Mouse (Mus musculus) thymus, adult 18-20 months (tissue): ENCODE data around the gene Cdc5l.
"Not testable (repeated sequence)": the region's sequence is repeated elsewhere in the genome, so short reads cannot be mapped to it uniquely, and the experiment has no call there.

ENCODE experiments used
- DNase-seq, 2 experiments: peaks; one replicate each; pipeline ENCODE4 v3.0.0; 2022; ENCODE audit warnings: mixed read lengths in 2 of 2

Gene Cdc5l

DNA sequence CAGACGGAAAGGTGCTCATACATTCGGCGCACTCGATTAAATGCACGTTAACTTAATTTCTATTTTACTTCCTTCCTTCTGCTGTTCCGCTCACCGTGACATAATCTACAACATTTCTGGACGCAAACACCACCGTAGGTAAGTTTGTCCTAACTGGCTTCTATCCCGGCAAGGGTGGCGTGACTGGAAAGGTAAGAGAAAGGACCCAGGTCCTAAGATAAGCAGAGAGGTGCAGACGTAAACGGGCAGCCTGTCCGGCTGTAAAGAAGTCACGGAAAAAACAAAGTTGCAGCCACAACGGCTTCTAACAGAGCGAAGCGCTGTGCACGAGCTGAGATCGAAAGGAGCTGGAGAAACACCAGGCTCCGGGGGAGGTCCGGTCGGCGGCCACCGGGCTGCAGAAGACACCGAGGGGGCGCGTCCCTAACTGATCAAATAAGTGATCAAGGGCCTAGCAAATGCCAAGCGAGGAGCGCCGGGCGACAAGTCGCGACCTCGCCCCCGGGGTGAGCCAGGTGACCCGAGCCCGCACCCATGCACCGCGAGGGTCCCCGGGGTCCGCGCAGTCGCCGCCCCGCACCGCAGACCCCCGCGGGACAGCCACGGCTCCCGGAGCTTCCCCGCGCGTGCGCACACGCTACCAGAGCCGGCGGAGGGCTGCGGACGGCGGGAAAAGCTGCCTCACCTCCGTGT lies 685 bp downstream of the Cdc5l start:
- DNase-seq, result peak in 1 of 2 experiments; percentile 56

DNA sequence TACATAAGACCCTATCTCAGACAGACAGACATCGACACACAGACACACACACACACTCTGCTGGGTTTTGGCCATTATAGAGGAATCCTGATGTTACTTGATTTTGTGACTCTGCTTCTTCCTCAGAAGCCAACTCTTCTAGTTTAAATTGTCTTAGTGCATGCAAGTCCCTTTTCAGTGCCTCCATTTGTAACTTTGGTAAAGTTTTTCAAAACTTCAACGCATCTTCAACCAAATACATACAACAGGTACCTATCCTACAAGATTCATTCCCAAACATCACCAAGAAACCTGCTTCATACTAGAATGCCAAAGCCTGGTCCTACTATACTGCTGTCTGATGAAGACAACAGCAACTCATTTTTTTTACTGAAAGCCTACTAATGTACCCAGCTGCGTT lies 1.5 kb downstream of the Cdc5l start:
- no peak for DNase-seq

DNA sequence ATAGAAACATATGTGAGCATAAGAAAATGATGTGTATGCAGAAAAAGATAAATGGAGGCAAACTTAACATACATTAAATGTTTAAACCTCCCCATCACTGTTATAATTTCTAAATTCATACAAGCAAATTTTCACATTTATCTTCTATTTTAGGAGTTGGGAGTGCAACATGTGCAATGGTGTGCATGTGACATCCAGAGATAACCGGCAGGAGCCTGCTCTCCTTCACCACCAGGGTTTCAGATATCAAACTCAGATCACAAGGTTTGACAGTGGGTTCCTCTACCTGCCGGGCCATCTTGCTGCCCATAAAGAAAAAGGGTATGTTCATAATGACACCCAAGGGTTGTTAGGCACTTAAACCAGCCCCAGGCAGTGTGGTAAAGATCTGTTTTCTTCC lies 16.1 kb downstream of the Cdc5l start:
- DNase-seq, result no peak

DNA sequence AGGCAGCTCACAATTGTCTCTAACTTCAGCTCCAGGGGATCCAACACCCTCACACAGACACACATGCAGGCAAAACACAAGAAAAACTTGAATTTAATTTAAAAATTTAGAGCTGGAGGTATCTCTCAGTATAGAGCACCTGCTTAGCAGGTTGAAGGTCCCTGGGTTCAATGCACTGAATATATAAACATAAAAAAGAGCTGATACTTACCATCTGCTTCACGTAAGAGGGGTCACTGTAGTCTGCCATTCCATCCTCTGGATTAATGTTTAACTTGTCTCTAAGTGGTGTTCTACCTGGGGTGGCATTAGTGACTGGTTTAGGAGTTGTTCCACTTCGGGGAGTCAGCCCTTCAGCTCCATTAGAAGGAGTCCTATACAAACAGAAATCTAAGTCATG lies 21.9 kb downstream of the Cdc5l start:
- not testable (repeated sequence) for DNase-seq

DNA sequence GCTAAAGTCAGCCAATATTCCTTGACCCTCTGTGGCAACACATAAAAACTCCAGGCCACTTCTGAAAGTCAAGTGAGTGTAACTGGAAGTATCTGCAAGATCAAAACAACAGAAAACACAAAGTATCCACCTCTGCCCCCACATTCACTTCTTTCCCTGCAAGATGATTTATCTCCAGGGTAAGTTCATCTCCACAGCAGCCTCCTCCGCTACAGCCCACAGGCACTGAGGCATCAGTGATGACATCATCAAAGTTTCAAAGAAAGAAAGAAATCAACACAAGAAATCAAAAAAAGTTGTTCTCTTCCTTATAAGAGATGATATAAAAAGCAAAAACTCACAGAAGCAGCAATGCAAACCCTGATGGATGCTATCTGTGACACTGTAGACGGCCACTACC lies 24.8 kb downstream of the Cdc5l start:
- no peak for DNase-seq

DNA sequence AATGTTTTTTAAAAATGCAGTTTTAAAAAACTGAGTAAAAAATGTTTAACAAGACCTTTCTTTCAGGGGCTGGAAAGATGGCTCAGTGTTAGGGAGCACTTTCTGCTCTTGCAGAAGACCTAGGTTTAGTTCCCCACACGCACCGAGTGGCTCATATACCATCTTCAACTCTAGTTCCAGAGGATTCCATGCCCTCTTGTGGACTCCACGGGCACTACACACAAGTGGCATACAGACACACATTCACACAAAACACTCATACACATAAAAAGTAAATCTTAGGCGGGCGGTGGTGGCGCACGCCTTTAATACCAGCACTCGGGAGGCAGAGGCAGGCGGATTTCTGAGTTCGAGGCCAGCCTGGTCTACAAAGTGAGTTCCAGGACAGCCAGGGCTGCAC lies 27.3 kb downstream of the Cdc5l start:
- no peak for DNase-seq

DNA sequence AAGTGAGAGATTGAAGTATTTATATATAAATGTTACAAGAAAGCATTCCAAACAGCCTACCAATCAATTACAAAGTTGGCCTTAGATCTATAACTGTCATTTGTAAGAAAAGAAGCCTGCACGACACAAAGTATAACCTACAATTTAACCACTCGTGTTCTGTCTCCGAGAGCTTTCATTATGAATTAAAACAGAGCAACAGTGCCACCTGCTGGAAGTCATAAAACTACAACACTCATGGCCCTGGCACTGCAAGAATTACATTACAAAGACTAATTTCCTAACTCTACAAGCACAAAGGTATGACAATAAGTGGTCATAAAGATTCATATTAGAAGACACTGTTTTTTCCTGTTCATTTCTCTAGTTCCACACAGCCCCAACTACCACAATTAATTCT lies 30.3 kb downstream of the Cdc5l start:
- DNase-seq, result no peak

DNA sequence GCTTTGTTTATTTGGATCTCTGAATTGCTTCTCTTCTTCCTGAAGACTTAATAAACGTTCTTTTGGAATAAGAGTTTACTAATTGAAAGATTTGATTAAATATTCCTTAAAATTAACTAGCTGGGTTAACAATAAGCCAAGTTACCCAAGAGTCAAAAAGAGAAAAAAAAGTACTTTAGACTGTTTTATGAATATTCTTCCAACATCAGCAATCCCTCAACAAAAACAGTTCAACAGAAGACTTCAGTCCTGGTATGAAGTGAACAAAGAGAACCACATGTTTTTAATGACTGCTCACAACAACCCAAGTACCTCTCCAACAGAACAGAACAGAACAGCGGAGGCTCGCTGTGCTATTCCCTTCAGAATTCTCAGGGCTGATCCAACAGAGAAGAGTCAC lies 30.9 kb downstream of the Cdc5l start:
- DNase-seq, result no peak

DNA sequence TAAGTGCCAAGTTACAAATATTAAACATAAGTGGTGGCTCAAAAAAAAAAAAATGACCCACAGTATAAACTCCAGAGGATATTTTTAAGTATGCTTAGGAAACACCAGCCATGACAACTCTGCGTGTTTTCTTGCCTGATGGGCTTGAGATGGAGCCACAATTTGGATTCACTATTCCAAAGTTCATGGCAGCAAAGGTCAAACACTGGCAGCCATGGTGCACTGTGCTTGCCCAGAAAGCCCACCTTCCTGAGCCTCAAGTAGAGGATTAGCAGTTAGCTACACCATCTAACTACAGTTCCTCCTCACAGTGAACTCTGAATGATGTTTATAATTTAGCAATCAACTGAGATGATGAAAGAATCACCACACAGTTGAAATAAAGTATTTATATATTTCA lies 31.4 kb downstream of the Cdc5l start:
- no peak for DNase-seq

DNA sequence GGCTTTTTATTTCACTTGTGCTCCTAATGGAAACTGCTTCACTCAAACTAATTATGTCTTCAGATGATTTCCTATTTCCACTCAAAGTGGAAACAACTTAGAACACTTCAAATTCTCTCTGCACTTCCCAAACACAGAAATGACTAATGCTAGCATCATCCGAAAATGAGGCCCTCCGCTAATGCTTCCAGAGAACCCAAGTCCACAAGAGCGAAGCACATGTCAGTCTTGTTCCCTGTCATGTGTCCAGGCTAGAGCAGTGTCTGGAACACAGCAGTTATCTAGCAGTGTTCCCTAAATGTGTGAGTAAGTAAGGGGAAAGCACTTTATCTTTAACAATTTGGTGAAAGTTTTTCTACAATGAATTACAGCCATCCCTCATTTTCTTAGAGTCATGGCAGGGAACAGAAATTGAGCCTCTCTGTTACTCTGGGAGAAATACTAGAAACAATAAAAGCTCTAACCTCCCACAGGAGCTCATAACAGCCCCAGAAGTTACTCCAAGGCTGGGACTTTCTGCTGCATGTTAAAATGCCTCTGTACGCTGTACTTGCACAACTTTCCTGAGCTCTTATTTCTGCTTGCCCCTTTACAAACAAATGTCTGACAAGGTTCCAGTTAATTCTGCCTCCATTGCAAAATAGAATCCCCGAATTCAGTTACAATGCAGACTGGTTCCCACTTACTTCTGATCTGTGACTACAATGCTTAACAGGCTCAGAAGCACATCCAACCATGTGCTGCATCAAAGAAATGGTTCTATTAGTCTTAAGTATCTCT lies 32.2 kb downstream of the Cdc5l start:
- no peak for DNase-seq

DNA sequence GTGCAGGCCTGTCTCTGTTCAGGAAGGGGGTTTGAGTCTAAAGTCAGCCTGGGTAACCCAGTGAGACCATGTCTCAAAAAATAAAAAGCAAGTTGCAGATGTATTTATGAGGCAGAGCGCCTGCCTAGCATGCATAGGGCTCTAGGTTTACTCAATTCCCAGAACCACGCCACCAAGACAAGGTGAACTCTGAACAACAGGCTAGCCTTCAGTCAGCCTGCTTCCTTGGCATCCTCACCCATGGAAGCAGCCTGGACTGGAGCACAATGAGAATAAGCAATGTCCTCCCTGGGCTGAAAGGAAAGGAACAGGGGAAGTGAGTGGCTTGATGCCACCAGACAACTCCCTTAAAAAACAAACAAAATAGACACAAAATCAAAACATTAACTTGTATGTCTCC lies 35.5 kb downstream of the Cdc5l start:
- no peak for DNase-seq

DNA sequence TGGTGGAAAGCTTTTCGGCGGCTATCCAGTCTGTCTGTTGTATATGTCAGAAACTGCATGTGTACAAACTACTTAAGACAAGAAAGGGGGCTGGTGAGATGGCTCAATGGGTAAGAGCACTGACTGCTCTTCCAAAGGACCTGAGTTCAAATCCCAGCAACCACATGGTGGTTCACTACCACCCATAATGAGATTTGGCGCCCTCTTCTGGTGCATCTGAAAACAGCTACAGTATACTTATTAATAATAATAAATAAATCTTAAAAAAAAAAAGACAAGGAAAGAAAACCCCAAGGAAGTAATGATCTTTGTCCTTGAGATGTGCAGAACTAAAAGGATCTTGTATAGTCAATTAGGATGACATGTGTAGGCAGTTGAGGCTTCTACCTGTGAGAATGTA lies 36.0 kb downstream of the Cdc5l start:
- DNase-seq, result no peak

DNA sequence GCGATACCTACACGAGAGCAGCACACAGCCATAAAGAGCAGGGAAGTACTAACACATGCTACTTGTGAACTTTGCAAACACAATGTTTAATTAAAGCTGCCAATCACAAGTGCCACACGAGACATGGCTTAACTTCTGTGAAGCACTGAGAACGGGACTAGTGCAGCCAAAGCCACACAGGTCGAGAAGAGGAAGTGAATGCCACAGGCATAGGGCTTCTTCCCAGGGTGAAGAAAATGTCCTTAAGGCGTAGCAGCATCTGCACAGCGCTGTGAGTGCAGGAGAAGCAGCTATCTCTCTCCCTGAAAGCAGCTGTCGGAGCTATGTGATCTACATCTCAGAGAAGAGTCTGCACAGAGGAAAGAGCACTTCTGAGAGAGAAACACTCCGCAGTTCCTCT lies 38.9 kb downstream of the Cdc5l start:
- DNase-seq, result no peak

DNA sequence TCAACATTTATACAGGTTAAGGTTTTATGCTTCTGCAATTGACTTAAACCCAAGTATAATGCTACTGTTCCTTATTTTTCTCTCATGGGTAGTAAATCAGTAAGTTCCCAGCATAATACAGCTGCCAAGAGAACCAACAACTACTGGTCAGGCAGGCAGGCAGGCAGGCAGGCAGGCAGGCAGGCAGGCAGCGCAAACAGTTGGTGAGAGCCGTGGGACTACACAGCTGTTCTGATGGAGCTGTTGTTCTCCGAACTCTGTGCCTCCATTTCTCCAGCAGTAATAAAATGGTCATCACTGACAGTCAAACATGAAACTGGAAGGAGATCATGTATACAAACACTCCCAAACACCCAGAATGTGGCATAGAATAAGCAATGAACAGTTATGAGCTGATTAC lies 39.8 kb downstream of the Cdc5l start:
- no peak for DNase-seq

DNA sequence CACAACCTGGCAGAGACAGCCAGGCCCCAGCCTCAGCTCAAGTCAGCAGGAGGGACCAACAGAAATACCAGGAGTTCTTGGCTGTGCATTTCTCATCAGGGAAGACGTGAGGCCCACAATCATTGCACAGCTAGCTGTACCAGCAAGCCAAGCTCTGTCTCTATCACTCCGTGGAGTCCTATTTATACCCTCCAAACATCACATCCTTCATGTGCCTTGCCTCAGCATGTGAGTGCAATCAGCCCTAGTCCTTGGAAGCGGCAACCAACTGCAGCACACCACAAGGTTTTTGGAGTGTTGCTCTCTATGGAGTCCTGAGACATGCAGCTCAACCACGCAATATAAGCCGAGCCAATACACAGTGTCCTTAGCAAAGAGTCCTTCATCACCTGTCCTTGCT lies 43.6 kb downstream of the Cdc5l start:
- DNase-seq, result no peak

DNA sequence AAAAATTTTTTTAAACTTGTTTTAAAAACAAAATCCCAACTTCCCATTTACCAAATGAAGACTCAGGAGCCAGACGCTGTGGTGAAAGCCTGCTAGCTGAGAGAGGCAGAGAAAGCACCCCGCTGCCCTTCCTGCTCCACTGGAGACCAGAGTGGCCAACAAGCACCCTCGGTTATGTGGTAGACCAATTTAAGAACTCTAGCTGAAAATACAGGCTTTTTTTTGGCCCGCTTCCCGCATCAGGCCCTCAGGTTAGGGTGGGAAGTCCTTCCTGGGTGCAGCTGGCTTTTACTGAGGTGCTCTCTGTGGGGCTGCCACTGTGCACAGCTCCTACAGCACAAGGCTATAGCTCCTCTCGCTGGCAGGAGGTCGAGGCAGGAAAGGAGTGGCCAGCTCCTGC lies 46.6 kb downstream of the Cdc5l start:
- no peak for DNase-seq

DNA sequence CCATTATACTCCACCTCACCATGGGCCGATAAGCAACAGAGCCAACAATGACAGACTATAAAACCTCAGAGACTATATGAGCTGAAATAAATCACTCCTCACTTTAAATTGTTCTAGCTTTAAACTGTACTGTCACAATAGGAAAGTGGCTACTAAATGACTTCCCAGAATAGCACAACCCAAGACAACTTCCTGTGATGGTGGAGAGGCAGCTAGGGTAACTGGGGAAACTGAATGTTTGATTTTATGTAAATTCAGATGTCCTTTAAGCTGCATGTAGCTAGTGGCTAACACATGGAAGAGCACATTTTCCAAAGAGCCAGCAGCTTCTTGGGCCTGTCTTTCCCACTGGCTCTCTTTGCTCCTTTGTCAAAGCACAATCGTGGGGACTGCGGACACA lies 50.2 kb downstream of the Cdc5l start:
- no peak for DNase-seq

DNA sequence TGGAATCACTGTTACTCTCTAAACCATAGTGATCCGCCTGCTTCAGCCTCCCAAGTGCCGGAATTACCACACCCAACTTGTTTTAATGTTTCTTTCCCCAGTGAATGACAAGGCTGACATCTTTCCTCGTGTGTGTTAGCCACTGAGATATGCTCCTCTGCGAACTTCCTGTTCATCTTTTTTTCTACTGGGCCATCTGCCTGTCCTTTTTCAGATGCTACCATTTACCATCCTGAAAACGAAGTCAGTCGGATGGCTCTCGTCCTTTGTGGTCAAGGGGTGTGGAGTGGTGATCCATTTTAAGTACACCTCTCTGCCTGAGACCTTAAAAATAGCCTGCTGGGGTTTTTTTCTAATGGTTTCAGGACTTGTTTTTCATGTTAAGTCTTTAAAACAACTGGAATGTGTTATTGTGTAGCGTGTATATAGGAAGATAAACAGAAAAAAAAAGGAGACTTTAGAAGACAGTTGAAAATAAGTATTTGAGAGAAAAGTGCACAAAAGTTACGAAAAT lies 54.2 kb downstream of the Cdc5l start:
- DNase-seq, result no peak

DNA sequence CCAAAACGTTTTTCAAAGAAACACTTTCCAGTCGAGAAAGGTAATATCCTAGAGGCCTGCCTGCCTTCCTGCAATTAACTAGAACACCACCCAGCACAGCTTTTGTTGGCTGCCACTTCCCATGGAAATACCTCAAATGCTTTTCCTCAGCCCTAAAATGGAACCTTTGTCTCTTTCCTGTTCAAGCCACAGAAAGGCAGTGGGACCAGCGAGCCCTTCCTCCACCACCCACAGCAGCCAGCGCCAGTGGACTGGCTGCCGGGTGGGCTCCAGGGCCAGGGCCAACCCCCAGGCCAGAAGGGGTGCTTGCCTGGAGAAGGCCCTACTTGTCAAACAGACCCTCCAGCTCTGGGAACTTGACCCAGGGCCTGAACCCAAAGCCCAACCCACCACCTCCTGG lies 56.2 kb downstream of the Cdc5l start:
- DNase-seq, result no peak

DNA sequence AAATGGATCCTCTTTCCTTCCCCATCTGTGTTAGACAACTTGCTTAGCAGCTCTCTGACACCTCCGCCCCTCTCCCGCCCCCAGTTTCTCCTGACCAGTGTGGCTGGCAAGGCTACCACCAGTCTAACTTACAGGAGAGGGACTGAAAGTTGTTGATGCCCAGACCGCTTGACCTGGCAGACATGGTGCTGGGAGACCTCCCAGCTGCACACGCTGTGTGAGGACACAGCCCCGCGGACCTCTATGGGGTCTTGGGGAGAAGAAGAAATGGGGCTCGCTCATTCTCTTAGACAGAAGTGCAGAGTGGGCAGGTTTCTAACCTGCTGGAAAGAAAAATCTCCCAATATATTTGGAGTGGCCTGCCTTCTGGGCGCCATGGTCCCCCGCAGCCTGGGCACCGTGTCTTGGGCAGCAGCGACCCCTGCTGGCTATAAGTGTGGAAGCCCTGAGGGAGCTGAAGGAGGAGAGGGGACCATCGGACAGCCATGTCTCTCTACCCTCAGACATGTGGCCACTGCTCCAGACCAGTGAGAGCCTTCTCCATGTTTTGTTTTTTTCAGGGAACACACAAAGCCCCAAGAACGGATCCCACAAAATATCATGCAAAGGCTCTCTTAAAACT lies 59.4 kb downstream of the Cdc5l start:
- DNase-seq, result peak; percentile 16 to 34

DNA sequence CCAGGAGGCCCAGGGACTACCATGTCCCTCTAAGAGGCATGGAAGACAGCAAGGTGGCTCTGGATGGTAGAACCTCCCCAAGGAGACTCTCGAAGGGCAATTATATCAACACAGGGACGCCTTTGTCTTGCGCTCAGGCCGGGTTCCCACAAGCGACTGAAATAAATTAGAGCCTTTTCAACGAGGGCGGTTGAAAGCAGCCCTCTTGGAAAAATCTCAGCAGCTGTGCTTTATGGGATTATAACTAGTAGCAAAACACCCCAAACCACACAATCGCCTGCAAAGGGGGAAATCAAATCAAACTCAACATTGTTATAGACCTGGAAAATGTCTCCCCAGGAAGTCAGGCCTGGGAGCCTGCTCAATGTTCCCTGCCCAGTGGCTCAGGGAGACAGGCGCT lies 62.5 kb downstream of the Cdc5l start:
- DNase-seq, result no peak

DNA sequence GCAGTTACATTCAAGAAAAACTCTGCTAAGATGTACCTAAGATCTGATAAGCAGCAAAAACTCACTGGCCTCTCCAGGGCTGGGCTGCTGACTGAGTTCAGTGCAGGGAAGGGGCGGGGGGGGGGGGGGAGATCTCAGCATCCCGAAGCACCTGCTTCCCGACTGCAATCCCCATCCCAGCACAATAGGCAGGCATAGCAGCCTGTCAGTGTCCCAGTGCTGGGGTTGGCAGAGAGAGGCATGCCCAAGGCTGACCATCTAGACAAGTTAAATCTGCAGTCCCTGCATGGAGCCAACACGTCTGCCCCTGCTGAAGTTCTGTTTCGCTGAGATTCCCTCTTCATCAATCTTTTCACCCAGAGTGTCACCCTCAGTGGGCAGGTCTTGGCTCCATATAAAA lies 63.0 kb downstream of the Cdc5l start:
- no peak for DNase-seq

DNA sequence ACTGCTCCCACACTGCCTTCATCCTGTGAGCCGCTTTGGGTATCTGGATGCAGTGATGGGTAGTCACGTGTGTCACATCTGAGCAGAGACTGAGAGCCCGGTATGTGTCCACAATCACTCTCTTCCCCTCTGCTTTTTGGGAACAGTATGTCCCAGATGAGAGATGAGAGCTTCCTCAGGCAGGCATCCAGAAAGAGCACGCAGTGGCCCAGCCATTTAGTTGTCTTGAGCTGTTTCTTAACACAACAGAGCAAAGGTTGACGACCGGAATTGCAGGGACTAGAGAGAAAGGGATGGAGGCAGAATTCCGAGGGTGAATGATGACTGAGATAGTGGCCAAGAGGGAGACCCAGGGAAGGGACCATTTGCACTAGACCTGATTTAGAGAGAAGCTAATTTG lies 68.7 kb downstream of the Cdc5l start:
- DNase-seq, result no peak

DNA sequence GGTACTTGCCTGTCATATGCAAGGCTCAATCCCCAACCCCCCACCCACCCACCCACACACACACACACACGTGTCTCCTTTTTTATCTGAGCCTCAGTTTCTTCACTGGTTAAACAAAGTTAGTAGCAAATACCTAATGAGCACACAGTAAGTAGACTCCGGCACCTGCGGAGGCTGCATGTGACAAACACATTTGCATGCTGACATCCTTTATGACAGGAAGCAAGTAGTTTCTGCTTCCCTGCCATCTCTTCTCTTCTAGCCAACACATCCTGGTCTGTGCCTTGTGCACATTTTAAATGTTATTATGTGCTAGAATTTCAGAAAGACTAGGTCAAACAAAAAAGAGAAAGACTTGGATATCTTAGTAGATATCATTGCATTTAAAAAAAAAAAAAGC lies 72.6 kb downstream of the Cdc5l start:
- DNase-seq, result no peak
